Mouse (Mus musculus) subcutaneous adipose tissue, adult 2 months (tissue): Measurements from ENCODE around the gene Olfr860. TPM values are rescaled to one million over a fixed set of nuclear protein-coding genes. Genes with fewer than 3 reads are reported as not detected.

ENCODE experiments used
- polyA plus RNA-seq: library from polyadenylated mRNA; depleted of rRNA; stranded (reverse); fragments of >200 nt; gene quantifications from 2 replicates; pipeline ENCODE4 v1.2.3, GENCODE M21; 2012; ENCODE audit warnings: low replicate concordance; rRNA removed

Gene Olfr860
- polyA plus RNA-seq, result not detected in 2 replicates

GRCm38 (mm10) chr9:19849647-19850046, at the start of gene Olfr860:
Gene Olfr860 (minus strand): TSS chr9:19849747.

GRCm38 (mm10) chr9:19887904-19888303, 38.4 kb upstream of the Olfr860 start, which contains the start of gene Olfr862:
Gene Olfr862 (minus strand): TSS chr9:19888004.

GRCm38 (mm10) chr9:19804606-19805005, 44.9 kb downstream of the Olfr860 start, which contains the start of gene Olfr859:
Gene Olfr859 (plus strand): TSS chr9:19804906.

Other genes starting within 250 kb of the Olfr860 start
- 7.9 and 16.4 TPM in 2 replicates for gene Zfp317, start 227.6 kb downstream of the Olfr860 start, polyA plus RNA-seq
- gene Olfr857, start 140.3 kb downstream of the Olfr860 start, polyA plus RNA-seq, result 0.17 TPM in 1 of 2 replicates, not detected in the other
- not detected in 2 replicates for gene Olfr58, start 69.5 kb downstream of the Olfr860 start, polyA plus RNA-seq
- not detected in 2 replicates for gene Olfr859, start 44.8 kb downstream of the Olfr860 start, polyA plus RNA-seq
- gene Olfr862, start 38.3 kb upstream of the Olfr860 start, polyA plus RNA-seq, result not detected in 2 replicates
- gene Olfr77, start 67.1 kb upstream of the Olfr860 start, polyA plus RNA-seq, result not detected in 2 replicates
- gene Olfr866, start 178.3 kb upstream of the Olfr860 start, polyA plus RNA-seq, result not detected in 2 replicates
- gene Olfr867, start 207.8 kb upstream of the Olfr860 start, polyA plus RNA-seq, result not detected in 2 replicates
- not detected in 2 replicates for gene Olfr868, start 248.9 kb upstream of the Olfr860 start, polyA plus RNA-seq